Mouse (Mus musculus) forebrain, embryonic 12.5 days (tissue): Measurements from ENCODE around the gene Dhps. TPM values are rescaled to one million over a fixed set of nuclear protein-coding genes. Genes with fewer than 3 reads are reported as not detected.
"Not testable (repeated sequence)": the region's sequence is repeated elsewhere in the genome, so short reads cannot be mapped to it uniquely, and the experiment has no call there.

Experiments used
- ATAC-seq: fragments of 200-750 bp; cut with Nextera tagmentation; 2 replicates; pipeline ENCODE4 v1.8.0; 2017; ENCODE audit warnings: moderate TSS enrichment; ENCODE audit not compliant: low FRiP score
- H3K27ac ChIP-seq: fragments of 300-500 bp; sonication (generic); 2 replicates; pipeline ENCODE4 v1.5.1; 2016; ENCODE audit warnings: mild to moderate bottlenecking
- H3K27me3 ChIP-seq: fragments of 300-500 bp; sonication (generic); 2 replicates; pipeline ENCODE4 v1.6.1; 2016; ENCODE audit warnings: mild to moderate bottlenecking
- H3K36me3 ChIP-seq: fragments of 300-500 bp; sonication (generic); replicated peaks from 2 replicates; pipeline ENCODE4 v1.6.1; 2016; ENCODE audit warnings: mild to moderate bottlenecking
- H3K4me1 ChIP-seq: fragments of 300-500 bp; sonication (generic); 2 replicates; pipeline ENCODE4 v1.6.1; 2016
- H3K4me2 ChIP-seq: fragments of 300-500 bp; sonication (generic); 2 replicates; pipeline ENCODE4 v1.6.1; 2016; ENCODE audit warnings: mild to moderate bottlenecking, moderate library complexity
- H3K4me3 ChIP-seq: fragments of 300-500 bp; sonication (generic); replicated peaks from 2 replicates; pipeline ENCODE4 v1.5.1; 2016; ENCODE audit warnings: mild to moderate bottlenecking
- H3K9ac ChIP-seq: fragments of 300-500 bp; sonication (generic); 2 replicates; pipeline ENCODE4 v1.6.1; 2016; ENCODE audit warnings: mild to moderate bottlenecking
- H3K9me3 ChIP-seq: fragments of 300-500 bp; sonication (generic); 2 replicates; pipeline ENCODE4 v1.6.1; 2016
- WGBS: fragments of 180-500 bp; shearing (Covaris S2); methylation state at CpG from one replicate; pipeline ENCODE4 v1.1.7; 2016; 5-methylcytosine and 5-hydroxymethylcytosine counted together
- microRNA-seq: library from miRNA; unstranded; fragments of <30 nt; microRNA quantifications from one replicate; pipeline ENCODE4, GENCODE M21; 2017
- polyA plus RNA-seq: library from polyadenylated mRNA; unstranded; fragments of >200 nt; fragmentation: Nextera tagmentation; extraction: Ambion mirVana; gene quantifications from 2 replicates; pipeline ENCODE4 v1.2.1, GENCODE M21; 2016

The Dhps gene
- polyA plus RNA-seq, 1 experiment from 2014 or later: 82.3 TPM

GRCm38 (mm10) chr8:85119052-85119981 lies 47.8 kb downstream of the Dhps start:
- 0 out of 2 replicates have a peak overlapping the region, but pooled peaks have one; percentile 31 for H3K27ac ChIP-seq
- peak; percentile 83 for ATAC-seq
- peaks cover 4% of the 10 kb centered on the region; the same call in 1 of the 2 replicates for H3K4me1 ChIP-seq
- peak overlapping the region; percentile 77 for H3K4me2 ChIP-seq
- H3K27me3 ChIP-seq: 0 out of 2 replicates have a peak, but pooled peaks cover 6% of the 10 kb centered on the region
- peak overlapping the region; percentile 67 for H3K9ac ChIP-seq
- 8% methylated on average over 37 of the region's 37 CpGs for WGBS
- H3K4me3 ChIP-seq: peak overlapping the region; percentile 60
- H3K36me3 ChIP-seq: no peaks in the 10 kb centered on the region
- no peaks in the 10 kb centered on the region for H3K9me3 ChIP-seq

- H3K27ac ChIP-seq, H3K9me3 ChIP-seq, H3K9ac ChIP-seq, ATAC-seq, H3K4me3 ChIP-seq, H3K27me3 ChIP-seq, H3K36me3 ChIP-seq, H3K4me2 ChIP-seq, H3K4me1 ChIP-seq: not testable (repeated sequence)
- 74% methylated on average over 5 of the region's 5 CpGs for WGBS
Observed at GRCm38 (mm10) chr8:85120251-85120650, 48.7 kb downstream of the Dhps start.

GRCm38 (mm10) chr8:85122995-85123394 lies 51.4 kb downstream of the Dhps start, which contains the start of gene Zfp791:
Gene Zfp791 (minus strand): TSS chr8:85123095.
- H3K9ac ChIP-seq: no peak within 1 kb of the TSS
- H3K27me3 ChIP-seq: 0 out of 2 replicates have a peak, but pooled peaks cover 7% of the 10 kb centered on the region
- H3K36me3 ChIP-seq: no peaks in the 10 kb centered on the region
- H3K27ac ChIP-seq: no peak within 1 kb of the TSS
- H3K9me3 ChIP-seq: no peaks in the 10 kb centered on the region
- H3K4me3 ChIP-seq: no peak within 1 kb of the TSS
- H3K4me1 ChIP-seq: peaks cover 4% of the 10 kb centered on the region; the same call in 1 of the 2 replicates
- ATAC-seq: no peak
- no peak within 1 kb of the TSS for H3K4me2 ChIP-seq
- 79% methylated on average over 3 of the region's 3 CpGs for WGBS

- H3K4me1 ChIP-seq: peaks cover 4% of the 10 kb centered on the region; the same call in 1 of the 2 replicates
- H3K9me3 ChIP-seq: no peaks in the 10 kb centered on the region
- no peak overlapping the region for H3K27ac ChIP-seq
- H3K9ac ChIP-seq: no peak overlapping the region
- H3K4me3 ChIP-seq: no peak overlapping the region
- H3K4me2 ChIP-seq: no peak overlapping the region
- 0 out of 2 replicates have a peak, but pooled peaks cover 7% of the 10 kb centered on the region for H3K27me3 ChIP-seq
- 94% methylated on average over 8 of the region's 8 CpGs for WGBS
- no peaks in the 10 kb centered on the region for H3K36me3 ChIP-seq
- ATAC-seq: no peak
Observed at GRCm38 (mm10) chr8:85123691-85124090, 52.1 kb downstream of the Dhps start.

Small RNAs within 50 kb of the gene (microRNA-seq; reads per million reads assigned to microRNA genes)
- gene Gm23388: 3.9 reads per million, percentile 13 among the genes with 10 or more reads in this experiment
- 4.9 reads per million, percentile 18 among the genes with 10 or more reads in this experiment for gene Mir7070

Other genes with a start within 250 kb of the Dhps start
- 5.3 and 5.6 TPM in 2 replicates for gene Dand5, start 248.9 kb upstream of the Dhps start, polyA plus RNA-seq
- gene Gadd45gip1, start 240.2 kb upstream of the Dhps start, polyA plus RNA-seq: 43.0 and 44.8 TPM in 2 replicates
- gene Rad23a, start 231.1 kb upstream of the Dhps start, polyA plus RNA-seq: 108 and 118 TPM in 2 replicates
- gene Calr, start 224.8 kb upstream of the Dhps start, polyA plus RNA-seq: 619 TPM in 2 replicates
- 110 and 111 TPM in 2 replicates for gene Farsa, start 214.8 kb upstream of the Dhps start, polyA plus RNA-seq
- gene Syce2, start 199.6 kb upstream of the Dhps start, polyA plus RNA-seq: 76.7 and 82.9 TPM in 2 replicates
- 31.1 and 33.2 TPM in 2 replicates for gene Gcdh, start 177.8 kb upstream of the Dhps start, polyA plus RNA-seq
- gene Klf1, start 169.8 kb upstream of the Dhps start, polyA plus RNA-seq: 2.4 and 3.5 TPM in 2 replicates
- gene Dnase2a, start 163.2 kb upstream of the Dhps start, polyA plus RNA-seq: 8.7 and 9.8 TPM in 2 replicates
- gene Mast1, start 134.4 kb upstream of the Dhps start, polyA plus RNA-seq: 29.3 and 35.3 TPM in 2 replicates
- gene Rtbdn, start 124.8 kb upstream of the Dhps start, polyA plus RNA-seq: 0.88 and 1.6 TPM in 2 replicates
- not detected in 2 replicates for gene Gm49661, start 102.3 kb upstream of the Dhps start, polyA plus RNA-seq
- 1,271 and 1,280 TPM in 2 replicates for gene Prdx2, start 102.2 kb upstream of the Dhps start, polyA plus RNA-seq
- 117 and 124 TPM in 2 replicates for gene Rnaseh2a, start 102.0 kb upstream of the Dhps start, polyA plus RNA-seq
- 4.8 and 4.9 TPM in 2 replicates for gene Junb, start 93.0 kb upstream of the Dhps start, polyA plus RNA-seq
- 16.1 and 18.2 TPM in 2 replicates for gene Hook2, start 81.2 kb upstream of the Dhps start, polyA plus RNA-seq
- not detected in 2 replicates for gene Best2, start 57.2 kb upstream of the Dhps start, polyA plus RNA-seq
- 140 TPM in 2 replicates for gene Asna1, start 46.5 kb upstream of the Dhps start, polyA plus RNA-seq
- 156 and 175 TPM in 2 replicates for gene Trir, start 44.9 kb upstream of the Dhps start, polyA plus RNA-seq
- gene Tnpo2, start 34.8 kb upstream of the Dhps start, polyA plus RNA-seq: 45.1 and 50.7 TPM in 2 replicates
- 32.1 and 33.7 TPM in 2 replicates for gene Fbxw9, start 11.7 kb upstream of the Dhps start, polyA plus RNA-seq
- gene Gm5741, start 3.8 kb upstream of the Dhps start, polyA plus RNA-seq: 1.3 TPM in 1 of 2 replicates, not detected in the other
- gene Wdr83os, start 9.0 kb downstream of the Dhps start, polyA plus RNA-seq: 117 and 118 TPM in 2 replicates
- gene Wdr83, start 9.5 kb downstream of the Dhps start, polyA plus RNA-seq: 48.2 and 48.8 TPM in 2 replicates
- 14.9 and 17.8 TPM in 2 replicates for gene Man2b1, start 11.5 kb downstream of the Dhps start, polyA plus RNA-seq
- gene Zfp791, start 51.3 kb downstream of the Dhps start, polyA plus RNA-seq: 1.4 and 1.7 TPM in 2 replicates
- not detected in 2 replicates for gene Cks1brt, start 80.2 kb downstream of the Dhps start, polyA plus RNA-seq
- gene Olfr371, start 154.2 kb downstream of the Dhps start, polyA plus RNA-seq: not detected in 2 replicates
- 112 and 115 TPM in 2 replicates for gene Orc6, start 227.9 kb downstream of the Dhps start, polyA plus RNA-seq
- 164 and 168 TPM in 2 replicates for gene Vps35, start 228.0 kb downstream of the Dhps start, polyA plus RNA-seq